In the genomic region with DNA sequence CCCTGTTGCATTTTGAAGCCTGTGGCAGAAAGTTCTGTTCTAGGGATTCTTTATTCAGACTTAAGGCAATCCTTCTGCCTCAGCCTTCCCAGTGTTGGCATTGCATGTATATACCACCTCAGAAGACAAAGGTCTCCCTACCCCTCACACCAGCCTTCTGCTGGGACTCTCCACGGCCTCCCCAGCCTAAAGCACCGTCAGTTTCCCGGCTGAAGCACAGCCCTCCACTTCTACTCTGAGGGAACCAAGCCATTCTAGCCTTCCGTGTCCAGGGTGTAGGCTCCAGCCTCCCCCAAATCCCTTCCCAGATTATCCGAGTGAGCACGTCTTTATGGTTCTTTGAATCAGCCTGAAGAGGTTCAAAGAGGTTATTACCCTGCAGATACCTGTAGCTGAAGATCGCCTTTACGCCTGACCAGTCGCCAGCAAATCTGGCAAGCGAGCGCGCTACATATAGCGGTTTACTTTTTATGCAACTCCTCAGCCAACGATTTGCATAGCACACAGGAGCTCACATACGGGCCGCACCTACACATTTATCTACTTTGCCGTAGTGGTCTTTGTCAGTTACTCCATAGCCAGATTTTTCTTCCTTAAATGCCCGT, we compare ENCODE assay signal across 9 mouse cellular contexts. TPM values are rescaled to one million over a fixed set of nuclear protein-coding genes. Genes with fewer than 3 reads are reported as not detected.
DNase-seq lines count a peak whose midpoint lies in the region; ATAC-seq lines count a peak whose summit lies in the region.
"Had no signal": no experiment of that assay in that cellular context is flagged by ENCODE, and none has a peak within 500 bp of the region (broad histone marks: within the 10 kb centered on the region; RNA-seq: fewer than 3 reads in every experiment).

No protein-coding gene starts in this region.

- H3K27me3 ChIP-seq in intestine, embryonic 16.5 days (replicated peaks; ENCODE audit: control insufficient read depth, insufficient read depth, low read length): no peaks in the 10 kb centered on the region
- peaks cover 11% of the 10 kb centered on the region for H3K27me3 ChIP-seq in neural tube, embryonic 13.5 days

- DNase-seq in cerebellum, adult 11-12 months: peak; percentile 15
- no peak for DNase-seq in cerebellum, postnatal 4 days (ENCODE audit: low spot score in 2 of 2)
- DNase-seq in thymus, postnatal 0 days (ENCODE audit: low spot score): peak; percentile 5
- no peak for DNase-seq in thymus, adult 18-20 months
- DNase-seq in c-Kit-positive CD71-positive TER-119-positive erythroid progenitor cells, embryonic 14.5 days (ENCODE audit: low spot score): no peak
- no peak for DNase-seq in adrenal gland, postnatal 25 days

- H3K9me3 ChIP-seq in intestine, embryonic 16.5 days (ENCODE audit: control insufficient read depth, low read length): no peaks in the 10 kb centered on the region
- no peaks in the 10 kb centered on the region for H3K9me3 ChIP-seq in neural tube, embryonic 13.5 days

- H3K9ac ChIP-seq in intestine, embryonic 16.5 days (ENCODE audit: low read depth, low read length): peak overlapping the region; percentile 9; the same call in 1 of the 2 replicates
- peak overlapping the region; percentile 49 for H3K9ac ChIP-seq in neural tube, embryonic 13.5 days

- H3K36me3 ChIP-seq in intestine, embryonic 16.5 days (ENCODE audit: control insufficient read depth, insufficient read depth, low read length): no peaks in the 10 kb centered on the region
- no peaks in the 10 kb centered on the region for H3K36me3 ChIP-seq in neural tube, embryonic 13.5 days

- H3K4me2 ChIP-seq in intestine, embryonic 16.5 days (ENCODE audit: low read depth, low read length): peak overlapping the region; percentile 40
- peak overlapping the region; percentile 53 for H3K4me2 ChIP-seq in neural tube, embryonic 13.5 days

- 4% methylated on average over 18 of the region's 18 CpGs for WGBS in intestine, embryonic 16.5 days
- WGBS in neural tube, embryonic 13.5 days: 3% methylated on average over 18 of the region's 18 CpGs

- ATAC-seq in intestine, embryonic 16.5 days: no peak
- ATAC-seq in neural tube, embryonic 13.5 days (ENCODE audit: low read depth): no peak

- H3K4me3 ChIP-seq in intestine, embryonic 16.5 days (ENCODE audit: low read length): peak overlapping the region; percentile 34
- peak overlapping the region; percentile 34 for H3K4me3 ChIP-seq in neural tube, embryonic 13.5 days

- H3K27ac ChIP-seq in intestine, embryonic 16.5 days (ENCODE audit: low read length): no peak overlapping the region
- H3K27ac ChIP-seq in neural tube, embryonic 13.5 days (replicated peaks): no peak overlapping the region

- no peaks in the 10 kb centered on the region for H3K4me1 ChIP-seq in intestine, embryonic 16.5 days (ENCODE audit: control insufficient read depth, insufficient read depth, low read length)
- peaks cover 6% of the 10 kb centered on the region; the same call in 1 of the 2 replicates for H3K4me1 ChIP-seq in neural tube, embryonic 13.5 days (replicated peaks)

RNA-seq across cellular contexts. Expression of a gene that starts 10.1 kb away (rescaled TPM):
- 1.7 and 1.9 TPM in 2 replicates for polyA plus RNA-seq in thymus, postnatal 0 days (2015; fragmentation: Nextera tagmentation; extraction: Ambion mirVana)
- polyA plus RNA-seq in intestine, embryonic 16.5 days (2015; fragmentation: Nextera tagmentation; extraction: Ambion mirVana): not detected in 2 replicates
- polyA plus RNA-seq in neural tube, embryonic 13.5 days (2015; fragmentation: Nextera tagmentation; extraction: Ambion mirVana): not detected in 2 replicates
- not detected in 2 replicates for total RNA-seq in adrenal gland, postnatal 25 days (2021)

RNA-seq across cellular contexts. Expression of a gene that starts 24.7 kb away (rescaled TPM):
- polyA plus RNA-seq in thymus, postnatal 0 days (2015; fragmentation: Nextera tagmentation; extraction: Ambion mirVana): not detected in 2 replicates
- polyA plus RNA-seq in intestine, embryonic 16.5 days (2015; fragmentation: Nextera tagmentation; extraction: Ambion mirVana): not detected in 2 replicates
- not detected in 2 replicates for polyA plus RNA-seq in neural tube, embryonic 13.5 days (2015; fragmentation: Nextera tagmentation; extraction: Ambion mirVana)
- not detected in 2 replicates for total RNA-seq in adrenal gland, postnatal 25 days (2021)
- polyA plus RNA-seq: frontal cortex, adult 2 months had no signal

RNA-seq across cellular contexts. Expression of a gene that starts 29.5 kb away (rescaled TPM):
- polyA plus RNA-seq in thymus, postnatal 0 days (2015; fragmentation: Nextera tagmentation; extraction: Ambion mirVana): not detected in 2 replicates
- polyA plus RNA-seq in intestine, embryonic 16.5 days (2015; fragmentation: Nextera tagmentation; extraction: Ambion mirVana): not detected in 2 replicates
- polyA plus RNA-seq in neural tube, embryonic 13.5 days (2015; fragmentation: Nextera tagmentation; extraction: Ambion mirVana): not detected in 2 replicates
- total RNA-seq in adrenal gland, postnatal 25 days (2021): not detected in 2 replicates
- polyA plus RNA-seq: frontal cortex, adult 2 months had no signal

RNA-seq across cellular contexts. Expression of a gene that starts 40.6 kb away (rescaled TPM):
- polyA plus RNA-seq in thymus, postnatal 0 days (2015; fragmentation: Nextera tagmentation; extraction: Ambion mirVana): 10.4 and 11.3 TPM in 2 replicates
- 6.6 and 7.9 TPM in 2 replicates for polyA plus RNA-seq in intestine, embryonic 16.5 days (2015; fragmentation: Nextera tagmentation; extraction: Ambion mirVana)
- 13.8 and 14.4 TPM in 2 replicates for polyA plus RNA-seq in neural tube, embryonic 13.5 days (2015; fragmentation: Nextera tagmentation; extraction: Ambion mirVana)
- 9.8 and 13.3 TPM in 2 replicates for total RNA-seq in adrenal gland, postnatal 25 days (2021)

Comparison
In these comparisons a context has a peak if more than half of its experiments do, and no peak if none do; other contexts are left out.
1. DNase-seq: peak in cerebellum, adult 11-12 months (single experiment) and thymus, postnatal 0 days (single experiment); none in cerebellum, postnatal 4 days (0 of 2), thymus, adult 18-20 months (0 of 2), c-Kit-positive CD71-positive TER-119-positive erythroid progenitor cells, embryonic 14.5 days (single experiment) and adrenal gland, postnatal 25 days (single experiment).